Mouse (Mus musculus): Measurements from ENCODE around the gene Utp20.

Gene Utp20

GRCm38 (mm10) chr10:88714744-88715143, 111.9 kb downstream of the Utp20 start:
- no peak for DNase-seq

GRCm38 (mm10) chr10:88712359-88712758, 114.2 kb downstream of the Utp20 start:
- no peak for DNase-seq

GRCm38 (mm10) chr10:88708671-88709523, 117.7 kb downstream of the Utp20 start:
- no peak for DNase-seq

GRCm38 (mm10) chr10:88700938-88701337, 125.7 kb downstream of the Utp20 start:
- no peak for DNase-seq

Data from kidney, postnatal 14 days (tissue).